Mouse (Mus musculus): Measurements from ENCODE around the gene Arl15. TPM values are rescaled to one million over a fixed set of nuclear protein-coding genes. Genes with fewer than 3 reads are reported as not detected.

The Arl15 gene
- polyA plus RNA-seq, 1 experiment: 5.4 TPM

GRCm38 (mm10) chr13:113981461-113982000, 187.2 kb downstream of the Arl15 start:
- TF ChIP-seq POLR2A (IDR thresholded peaks at IDR 0.05; ENCODE audit: borderline replicate concordance, control insufficient read depth, low read depth, low read length): no peak
- TF ChIP-seq CTCF (IDR thresholded peaks at IDR 0.05; ENCODE audit: control insufficient read depth, insufficient read depth, low read length): no peak
- no peaks in the 10 kb centered on the region for H3K4me1 ChIP-seq (ENCODE audit: control insufficient read depth, insufficient read depth, low read length)
- 88% methylated on average over 9 of the region's 9 CpGs for WGBS
- no peak overlapping the region for H3K4me3 ChIP-seq (replicated peaks; ENCODE audit: control insufficient read depth, low read depth, low read length)
- no peak overlapping the region for H3K27ac ChIP-seq (ENCODE audit: control insufficient read depth, insufficient read depth, low read depth, low read length, poor library complexity)

GRCm38 (mm10) chr13:113983633-113984032, 189.3 kb downstream of the Arl15 start:
- Histone ChIP-seq H3K4me1 (ENCODE audit: control insufficient read depth, insufficient read depth, low read length) (no peaks in the 10 kb centered on the region), H3K4me3 (replicated peaks; ENCODE audit: control insufficient read depth, low read depth, low read length) (no peak overlapping the region), H3K27ac (ENCODE audit: control insufficient read depth, insufficient read depth, low read depth, low read length, poor library complexity) (no peak overlapping the region)
- no peak for TF ChIP-seq CTCF (IDR thresholded peaks at IDR 0.05; ENCODE audit: control insufficient read depth, insufficient read depth, low read length)
- TF ChIP-seq POLR2A (IDR thresholded peaks at IDR 0.05; ENCODE audit: borderline replicate concordance, control insufficient read depth, low read depth, low read length): no peak
- 51% methylated on average over 6 of the region's 6 CpGs for WGBS

GRCm38 (mm10) chr13:113984491-113984890, 190.2 kb downstream of the Arl15 start:
- H3K27ac ChIP-seq (ENCODE audit: control insufficient read depth, insufficient read depth, low read depth, low read length, poor library complexity): no peak overlapping the region
- 92% methylated on average over 4 of the region's 4 CpGs for WGBS
- no peaks in the 10 kb centered on the region for H3K4me1 ChIP-seq (ENCODE audit: control insufficient read depth, insufficient read depth, low read length)
- H3K4me3 ChIP-seq (replicated peaks; ENCODE audit: control insufficient read depth, low read depth, low read length): no peak overlapping the region
- TF ChIP-seq CTCF (IDR thresholded peaks at IDR 0.05; ENCODE audit: control insufficient read depth, insufficient read depth, low read length) (no peak), POLR2A (IDR thresholded peaks at IDR 0.05; ENCODE audit: borderline replicate concordance, control insufficient read depth, low read depth, low read length) (no peak)

GRCm38 (mm10) chr13:113986864-113987562, 192.7 kb downstream of the Arl15 start:
- TF ChIP-seq CTCF (IDR thresholded peaks at IDR 0.05; ENCODE audit: control insufficient read depth, insufficient read depth, low read length): no peak
- no peak for TF ChIP-seq POLR2A (IDR thresholded peaks at IDR 0.05; ENCODE audit: borderline replicate concordance, control insufficient read depth, low read depth, low read length)
- no peak overlapping the region for H3K27ac ChIP-seq (ENCODE audit: control insufficient read depth, insufficient read depth, low read depth, low read length, poor library complexity)
- peaks cover 2% of the 10 kb centered on the region for H3K4me1 ChIP-seq (ENCODE audit: control insufficient read depth, insufficient read depth, low read length)
- 93% methylated on average over 13 of the region's 13 CpGs for WGBS
- no peak overlapping the region for H3K4me3 ChIP-seq (replicated peaks; ENCODE audit: control insufficient read depth, low read depth, low read length)

- TF ChIP-seq POLR2A (IDR thresholded peaks at IDR 0.05; ENCODE audit: borderline replicate concordance, control insufficient read depth, low read depth, low read length) (no peak), CTCF (IDR thresholded peaks at IDR 0.05; ENCODE audit: control insufficient read depth, insufficient read depth, low read length) (no peak)
- H3K4me3 ChIP-seq (replicated peaks; ENCODE audit: control insufficient read depth, low read depth, low read length): no peak overlapping the region
- H3K27ac ChIP-seq (ENCODE audit: control insufficient read depth, insufficient read depth, low read depth, low read length, poor library complexity): no peak overlapping the region
- peaks cover 3% of the 10 kb centered on the region for H3K4me1 ChIP-seq (ENCODE audit: control insufficient read depth, insufficient read depth, low read length)
- 84% methylated on average over 3 of the region's 3 CpGs for WGBS
These were observed 195.9 kb downstream of the Arl15 start for GRCm38 (mm10) chr13:113990247-113990646.

GRCm38 (mm10) chr13:113990701-113991100, 196.4 kb downstream of the Arl15 start:
- H3K4me3 ChIP-seq (replicated peaks; ENCODE audit: control insufficient read depth, low read depth, low read length): no peak overlapping the region
- peaks cover 3% of the 10 kb centered on the region for H3K4me1 ChIP-seq (ENCODE audit: control insufficient read depth, insufficient read depth, low read length)
- H3K27ac ChIP-seq (ENCODE audit: control insufficient read depth, insufficient read depth, low read depth, low read length, poor library complexity): no peak overlapping the region
- TF ChIP-seq CTCF (IDR thresholded peaks at IDR 0.05; ENCODE audit: control insufficient read depth, insufficient read depth, low read length) (no peak), POLR2A (IDR thresholded peaks at IDR 0.05; ENCODE audit: borderline replicate concordance, control insufficient read depth, low read depth, low read length) (no peak)
- 54% methylated on average over 10 of the region's 10 CpGs for WGBS

GRCm38 (mm10) chr13:113993066-113993465, 198.8 kb downstream of the Arl15 start:
- 53% methylated on average over 2 of the region's 2 CpGs for WGBS
- TF ChIP-seq CTCF (IDR thresholded peaks at IDR 0.05; ENCODE audit: control insufficient read depth, insufficient read depth, low read length): no peak
- no peak for TF ChIP-seq POLR2A (IDR thresholded peaks at IDR 0.05; ENCODE audit: borderline replicate concordance, control insufficient read depth, low read depth, low read length)
- Histone ChIP-seq H3K4me3 (replicated peaks; ENCODE audit: control insufficient read depth, low read depth, low read length) (no peak overlapping the region), H3K4me1 (ENCODE audit: control insufficient read depth, insufficient read depth, low read length) (peaks cover 3% of the 10 kb centered on the region), H3K27ac (ENCODE audit: control insufficient read depth, insufficient read depth, low read depth, low read length, poor library complexity) (no peak overlapping the region)

- TF ChIP-seq POLR2A (IDR thresholded peaks at IDR 0.05; ENCODE audit: borderline replicate concordance, control insufficient read depth, low read depth, low read length): no peak
- no peak for TF ChIP-seq CTCF (IDR thresholded peaks at IDR 0.05; ENCODE audit: control insufficient read depth, insufficient read depth, low read length)
- 95% methylated on average over 6 of the region's 6 CpGs for WGBS
These were observed 200.3 kb downstream of the Arl15 start for GRCm38 (mm10) chr13:113994586-113994985.

More at GRCm38 (mm10) chr13:113994586-113994985, 200.3 kb downstream of the Arl15 start:
- H3K4me3 ChIP-seq (replicated peaks; ENCODE audit: control insufficient read depth, low read depth, low read length): no peak overlapping the region
- H3K4me1 ChIP-seq (ENCODE audit: control insufficient read depth, insufficient read depth, low read length): peaks cover 3% of the 10 kb centered on the region
- no peak overlapping the region for H3K27ac ChIP-seq (ENCODE audit: control insufficient read depth, insufficient read depth, low read depth, low read length, poor library complexity)

Data from bone marrow, adult 2 months (tissue).